17 mouse cellular contexts compared by ENCODE assay signal in the genomic region with DNA sequence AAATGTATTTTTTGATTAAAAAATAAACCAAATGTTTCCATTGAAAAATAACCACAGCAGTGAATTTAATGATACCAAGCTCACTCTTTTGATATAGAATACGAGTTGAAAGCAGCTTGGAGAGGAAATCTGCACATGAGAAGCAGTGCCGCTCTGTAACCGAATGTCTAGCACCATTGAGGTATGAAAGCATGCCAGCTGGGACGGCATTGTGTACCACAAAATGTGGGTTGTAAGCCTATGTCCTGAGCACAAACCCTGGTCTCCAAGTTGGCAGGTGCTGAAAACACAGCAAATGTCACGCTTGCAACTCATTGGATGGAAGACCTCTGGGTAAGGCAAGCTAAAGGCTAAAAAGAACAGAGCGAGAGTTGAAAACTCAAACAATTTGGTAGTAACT.
"Had no signal": no experiment of that assay in that cellular context is flagged by ENCODE, and none has a peak within 500 bp of the region (broad histone marks: within the 10 kb centered on the region; RNA-seq: fewer than 3 reads in every experiment).

No protein-coding gene starts in this region.

- ATAC-seq: lung, postnatal 0 days; midbrain, embryonic 13.5 days; midbrain, embryonic 15.5 days had no signal

- DNase-seq: lung, adult 2 months; lung, postnatal 14 days; lung, postnatal 36 days; right cerebral cortex, postnatal 14 days; thymus, adult 2 months; thymus, postnatal 25 days; thymus, postnatal 4 days had no signal

- H3K4me1 ChIP-seq: stomach, embryonic 15.5 days had no signal

- H3K9ac ChIP-seq: lung, embryonic 15.5 days; midbrain, embryonic 13.5 days; midbrain, embryonic 15.5 days; neural tube, embryonic 12.5 days; stomach, embryonic 15.5 days had no signal

- H3K9me3 ChIP-seq: lung, embryonic 15.5 days; megakaryocyte, embryonic 14.5 days; midbrain, embryonic 13.5 days; midbrain, embryonic 15.5 days; neural tube, embryonic 12.5 days; stomach, embryonic 15.5 days had no signal

- H3K4me2 ChIP-seq: lung, embryonic 15.5 days; midbrain, embryonic 11.5 days; midbrain, embryonic 13.5 days; midbrain, embryonic 15.5 days; neural tube, embryonic 12.5 days; stomach, embryonic 15.5 days had no signal

- H3K27me3 ChIP-seq: lung, embryonic 15.5 days; megakaryocyte, embryonic 14.5 days; midbrain, embryonic 13.5 days; midbrain, embryonic 15.5 days; neural tube, embryonic 12.5 days; stomach, embryonic 15.5 days had no signal

- H3K4me3 ChIP-seq: lung, embryonic 15.5 days; megakaryocyte, embryonic 14.5 days; midbrain, embryonic 13.5 days; midbrain, embryonic 15.5 days; neural tube, embryonic 12.5 days; stomach, embryonic 15.5 days had no signal

- H3K27ac ChIP-seq: lung, embryonic 15.5 days; macrophage; midbrain, embryonic 13.5 days; midbrain, embryonic 15.5 days; neural tube, embryonic 12.5 days; stomach, embryonic 15.5 days; stomach, postnatal 0 days had no signal

- H3K36me3 ChIP-seq: midbrain, embryonic 15.5 days; neural tube, embryonic 12.5 days; stomach, embryonic 15.5 days had no signal
